Mouse (Mus musculus) CH12.LX (cell line): Measurements from ENCODE around the gene Scgb1a1. TPM values are rescaled to one million over a fixed set of nuclear protein-coding genes. Genes with fewer than 3 reads are reported as not detected.
"Not testable (repeated sequence)": the region's sequence is repeated elsewhere in the genome, so short reads cannot be mapped to it uniquely, and the experiment has no call there.

Experiments
- DNase-seq: peaks from one replicate; pipeline ENCODE4 v3.0.0-alpha.2; 2013; ENCODE audit errors: extremely low read depth
- H3K27ac ChIP-seq: 2 replicates; pipeline ENCODE4 v1.5.1; 2012; ENCODE audit warnings: low read depth, mild to moderate bottlenecking, control low read depth, moderate library complexity; ENCODE audit not compliant: insufficient read depth
- H3K27me3 ChIP-seq: replicated peaks from 2 replicates; pipeline ENCODE3; 2012; ENCODE audit warnings: inconsistent platforms
- H3K36me3 ChIP-seq, 2 experiments: replicated peaks in 1 of 2; 2 replicates each; pipeline versions ENCODE3 to v1.6.1; 2012; ENCODE audit warnings: inconsistent platforms in 1 of 2, low read length in 1 of 2, mild to moderate bottlenecking in 1 of 2, mixed read lengths in 1 of 2, moderate library complexity in 1 of 2; ENCODE audit not compliant: control insufficient read depth in 1 of 2, insufficient read depth in 1 of 2
- H3K4me1 ChIP-seq, 2 experiments: 2 replicates each; pipeline ENCODE4 v1.6.1; 2012; ENCODE audit warnings: inconsistent platforms in 1 of 2, moderate library complexity in 1 of 2; ENCODE audit not compliant: insufficient read depth in 2 of 2, control insufficient read depth in 1 of 2
- H3K4me2 ChIP-seq: 2 replicates; pipeline ENCODE4 v1.6.1; 2012; ENCODE audit warnings: low read depth, mild to moderate bottlenecking, control low read depth; ENCODE audit not compliant: poor library complexity, insufficient read depth, severe bottlenecking
- H3K4me3 ChIP-seq, 3 experiments: fragments of 150-350 bp in 1 of 3; sonication (generic) in 1 of 3; replicated peaks in 1 of 3; 2 replicates each; pipeline versions ENCODE3 to v1.5.1; 2011 to 2012; ENCODE audit warnings: low read depth in 2 of 3, low read length in 2 of 3, mild to moderate bottlenecking in 2 of 3, moderate library complexity in 2 of 3, control low read depth in 1 of 3, improper control_type of control experiment in 1 of 3, inconsistent platforms in 1 of 3, mixed read lengths in 1 of 3; ENCODE audit not compliant: poor library complexity in 1 of 3
- H3K79me2 ChIP-seq: replicated peaks from 2 replicates; pipeline ENCODE4 v1.6.1; 2012; ENCODE audit warnings: mild to moderate bottlenecking, moderate library complexity; ENCODE audit not compliant: control insufficient read depth, poor library complexity, insufficient read depth, severe bottlenecking; ENCODE audit errors: extremely low read depth
- H3K9ac ChIP-seq: 2 replicates; pipeline ENCODE4 v1.6.1; 2012; ENCODE audit warnings: low read depth, mild to moderate bottlenecking, control low read depth, moderate library complexity; ENCODE audit not compliant: insufficient read depth
- H3K9me3 ChIP-seq: replicated peaks from 2 replicates; pipeline ENCODE3; 2012; ENCODE audit warnings: low read length, inconsistent platforms, mixed read lengths
- CHD2 ChIP-seq: IDR thresholded peaks from 2 replicates; pipeline ENCODE4 v1.6.1; 2011; ENCODE audit warnings: low read length, improper control_type of control experiment
- JUN ChIP-seq: IDR thresholded peaks from 2 replicates; pipeline ENCODE4 v1.6.1; 2011; ENCODE audit warnings: low read depth, mild to moderate bottlenecking, low read length, improper control_type of control experiment, moderate library complexity; ENCODE audit not compliant: insufficient read depth
- MXI1 ChIP-seq: IDR thresholded peaks from 2 replicates; pipeline ENCODE4 v1.6.1; 2011; ENCODE audit warnings: mild to moderate bottlenecking, low read depth, low read length, improper control_type of control experiment
- MYC ChIP-seq: IDR thresholded peaks from 2 replicates; pipeline ENCODE4 v1.6.1; 2011; ENCODE audit warnings: low read depth, mild to moderate bottlenecking, improper control_type of control experiment, low read length
- PAX5 ChIP-seq: IDR thresholded peaks from 2 replicates; pipeline ENCODE4 v1.6.1; 2012; ENCODE audit warnings: low read length, inconsistent platforms, mixed read lengths
- SMC3 ChIP-seq: IDR thresholded peaks from 2 replicates; pipeline ENCODE4 v1.6.1; 2011; ENCODE audit warnings: low read depth, low read length, improper control_type of control experiment
- UBTF ChIP-seq: IDR thresholded peaks from 2 replicates; pipeline ENCODE4 v1.6.1; 2012; ENCODE audit warnings: low read depth, mild to moderate bottlenecking, inconsistent platforms, low read length, improper control_type of control experiment, moderate library complexity
- ZMIZ1 ChIP-seq: IDR thresholded peaks from 2 replicates; pipeline ENCODE4 v1.6.1; 2012; ENCODE audit warnings: low read depth, mild to moderate bottlenecking, inconsistent platforms, low read length, improper control_type of control experiment
- ZNF384 ChIP-seq: IDR thresholded peaks from 2 replicates; pipeline ENCODE4 v1.6.1; 2012; ENCODE audit warnings: low read depth, low read length, improper control_type of control experiment, inconsistent platforms
- dilution Hi-C: fragments of 300-500 bp; cut with MboI; formaldehyde crosslinking; loops from 2 replicates; pipeline ENCODE4 v1.14.3; 2020; ENCODE audit warnings: low sequenced_read_pairs; ENCODE audit not compliant: extremely low pct_unique_long_range_greater_than_20kb, extremely low pct_ligation_motif_present
- in situ Hi-C: fragments of 300-500 bp; cut with MboI; formaldehyde crosslinking; loops from 3 replicates; pipeline ENCODE4 v1.14.3; 2019; ENCODE audit warnings: low sequenced_read_pairs, low pct_ligation_motif_present, low pct_unique_long_range_greater_than_20kb, mixed read lengths
- polyA plus RNA-seq: library from polyadenylated mRNA; unstranded; fragments of >175 nt; gene quantifications from 2 replicates; pipeline ENCODE4 v1.2.1, GENCODE M21; 2012; ENCODE audit warnings: low read depth; ENCODE audit not compliant: insufficient read length
- total RNA-seq, 2 experiments: library from RNA; depleted of rRNA; stranded (reverse); fragments of 300-350 nt in 1 of 2; fragments of >200 nt in 1 of 2; gene quantifications; 2 replicates each; pipeline ENCODE4 v1.2.3; 2012 to 2014

The Scgb1a1 gene
- total and polyA plus RNA-seq, 3 experiments = not detected

DNA sequence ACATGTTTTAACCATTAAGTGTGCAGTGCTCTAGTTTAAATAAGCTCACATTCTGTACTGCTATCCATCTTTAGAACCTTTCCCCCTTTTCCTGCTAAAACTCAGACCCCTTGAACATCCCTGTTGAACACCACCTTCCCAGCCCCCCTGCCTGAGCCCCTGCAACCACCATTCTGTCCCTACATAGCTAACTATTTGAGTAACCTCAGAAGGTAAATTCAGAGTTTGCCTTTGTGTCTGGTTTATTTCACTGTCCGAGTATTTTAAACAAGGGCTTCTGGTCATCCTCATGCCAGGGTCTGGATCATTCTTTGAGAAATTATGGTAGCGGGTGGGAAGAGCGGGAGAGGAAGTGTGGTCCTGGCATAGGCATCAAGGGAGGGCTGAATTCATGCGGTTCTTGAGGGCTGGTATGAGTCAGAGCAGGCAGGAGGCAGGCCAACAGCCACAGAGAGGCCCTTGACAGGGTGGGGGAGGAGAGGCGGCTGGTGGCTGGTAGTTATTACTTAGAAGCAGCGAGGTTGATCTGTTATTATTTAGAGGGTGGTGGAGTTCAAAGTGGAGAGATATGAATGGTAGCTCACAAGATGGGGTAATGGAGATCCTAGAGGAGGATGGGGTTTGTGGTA lies 34.8 kb downstream of the Scgb1a1 start (continued):
- TF ChIP-seq UBTF (no peak), ZNF384 (peak; percentile 23; the same call in 1 of the 2 replicates), MXI1 (no peak; the same call in 1 of the 2 replicates), CHD2 (peak; percentile 93)
- TF ChIP-seq, all 38 proteins: peak for 18

DNA sequence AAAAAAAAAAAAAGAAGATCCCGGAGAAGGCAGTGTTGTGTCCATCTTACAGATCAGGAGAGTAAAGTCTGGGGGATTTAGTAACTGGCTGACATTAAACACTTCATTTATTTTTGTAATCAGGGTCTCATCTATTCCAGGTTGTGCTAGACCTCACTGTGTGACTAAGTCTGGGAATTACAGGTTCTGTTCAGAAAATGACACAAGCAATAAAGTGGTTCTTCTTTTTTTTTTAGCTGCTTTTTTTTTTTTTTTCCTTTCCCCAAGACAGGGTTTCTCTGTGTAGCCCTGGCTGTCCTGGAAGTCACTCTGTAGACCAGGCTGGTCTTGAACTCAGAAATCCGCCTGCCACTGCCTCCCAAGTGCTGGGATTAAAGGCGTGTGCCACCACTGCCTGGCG lies 35.8 kb downstream of the Scgb1a1 start:
- in situ Hi-C loops = loop anchor here (10.0 kb wide), 1 partner anchor 57 kb away; no protein-coding TSS in a partner anchor
- peaks cover 23 to 51% of the 10 kb centered on the region in 2 experiments for H3K4me1 ChIP-seq
- H3K36me3 ChIP-seq, H3K9ac ChIP-seq, H3K27ac ChIP-seq, H3K4me3 ChIP-seq, H3K9me3 ChIP-seq, dilution Hi-C loops, DNase-seq, H3K27me3 ChIP-seq, H3K79me2 ChIP-seq, H3K4me2 ChIP-seq: not testable (repeated sequence)
- TF ChIP-seq ZNF384 = peak; percentile 83

DNA sequence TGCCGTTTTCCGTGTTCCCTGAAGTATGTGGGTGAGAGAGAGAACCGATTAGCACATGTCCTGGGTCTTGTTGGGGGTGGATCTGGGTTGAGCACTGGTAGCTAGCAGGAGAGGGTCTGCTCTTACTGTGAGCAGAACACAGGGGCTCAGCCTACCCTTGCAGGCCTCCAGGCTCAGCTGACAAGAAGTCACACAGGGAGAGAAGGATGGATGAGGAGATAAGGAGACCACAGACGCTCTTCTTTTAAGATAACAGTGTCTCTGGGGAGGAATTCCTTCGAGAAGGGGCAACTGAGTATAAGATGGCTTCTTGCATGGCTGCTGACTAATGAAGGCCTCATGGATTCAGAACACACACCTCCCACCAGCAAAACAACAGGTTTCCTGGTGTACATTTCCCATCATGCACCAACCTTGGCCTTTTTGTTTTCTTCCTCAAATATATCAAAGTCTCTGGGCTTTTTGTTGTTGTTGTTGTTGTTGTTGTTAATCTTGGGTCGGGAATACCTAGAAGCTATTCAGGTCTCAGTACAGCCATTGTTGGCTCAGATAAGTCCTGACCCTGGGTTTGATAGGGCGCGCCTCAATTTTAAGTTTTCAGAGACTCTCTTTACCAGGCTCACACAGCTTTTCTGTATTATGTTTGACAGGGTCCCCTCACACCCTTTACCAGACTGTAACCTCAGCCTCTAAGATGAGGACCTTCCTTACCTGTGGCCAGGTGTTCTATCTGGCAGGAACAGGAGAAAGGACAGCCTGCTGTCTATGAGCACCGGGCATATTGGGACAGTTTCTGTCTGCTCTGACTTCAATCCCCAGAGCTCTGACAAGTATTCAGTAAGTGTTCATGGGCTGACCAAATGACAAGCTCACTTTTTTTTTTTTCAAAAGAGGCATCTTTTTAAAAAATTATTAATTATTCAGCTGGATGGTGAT lies 37.2 kb downstream of the Scgb1a1 start:
- Histone ChIP-seq H3K36me3 (no peaks in the 10 kb centered on the region), H3K4me1 (peaks cover 21 to 45% of the 10 kb centered on the region in 2 experiments), H3K9me3 (peaks cover 7% of the 10 kb centered on the region), H3K4me2 (no peak overlapping the region), H3K27ac (no peak overlapping the region), H3K79me2 (no peaks in the 10 kb centered on the region), H3K27me3 (no peaks in the 10 kb centered on the region), H3K9ac (no peak overlapping the region), H3K4me3 (no peak overlapping the region)
- TF ChIP-seq PAX5 (no peak), CHD2 (no peak), JUN (no peak), MYC (no peak), ZMIZ1 (no peak), SMC3 (no peak)
- DNase-seq = no peak
- dilution Hi-C loops (no loop called here), in situ Hi-C loops (loop anchor here (10.0 kb wide), 1 partner anchor 56 kb away; no protein-coding TSS in a partner anchor)
